Mouse (Mus musculus): ENCODE data around the gene Sumf1.

Gene Sumf1

GRCm38 (mm10) chr6:108092646-108093045 is 92.7 kb downstream of the Sumf1 start:
- DNase-seq (ENCODE audit: low spot score in 2 of 2): no peak

GRCm38 (mm10) chr6:108091296-108091695 is 94.1 kb downstream of the Sumf1 start:
- DNase-seq (ENCODE audit: low spot score in 2 of 2): no peak

GRCm38 (mm10) chr6:108075857-108076256 is 109.5 kb downstream of the Sumf1 start:
- DNase-seq (ENCODE audit: low spot score in 2 of 2): no peak

GRCm38 (mm10) chr6:108074624-108075023 is 110.8 kb downstream of the Sumf1 start:
- no peak for DNase-seq (ENCODE audit: low spot score in 2 of 2)

- no peak for DNase-seq (ENCODE audit: low spot score in 2 of 2)
These were observed 111.5 kb downstream of the Sumf1 start for GRCm38 (mm10) chr6:108073931-108074330.

- DNase-seq (ENCODE audit: low spot score in 2 of 2): no peak
These were observed 112.3 kb downstream of the Sumf1 start for GRCm38 (mm10) chr6:108073071-108073470.

- DNase-seq (ENCODE audit: low spot score in 2 of 2): no peak
These were observed 114.4 kb downstream of the Sumf1 start for GRCm38 (mm10) chr6:108070947-108071346.

- DNase-seq (ENCODE audit: low spot score in 2 of 2): peak in 1 of 2 experiments; percentile 70
These were observed 119.8 kb downstream of the Sumf1 start for GRCm38 (mm10) chr6:108065583-108065982.

- peak; percentile 92 to 96 for DNase-seq (ENCODE audit: low spot score in 2 of 2)
These were observed 120.4 kb downstream of the Sumf1 start, which contains the start of gene Setmar for GRCm38 (mm10) chr6:108064918-108065526. Gene Setmar (plus strand): TSS chr6:108065045.

GRCm38 (mm10) chr6:108061121-108061520 is 124.3 kb downstream of the Sumf1 start:
- no peak for DNase-seq (ENCODE audit: low spot score in 2 of 2)

GRCm38 (mm10) chr6:108058066-108058465 is 127.3 kb downstream of the Sumf1 start:
- no peak for DNase-seq (ENCODE audit: low spot score in 2 of 2)

GRCm38 (mm10) chr6:108057353-108057752 is 128.0 kb downstream of the Sumf1 start:
- DNase-seq (ENCODE audit: low spot score in 2 of 2): no peak

All from heart, adult 9 months (tissue).